Mouse (Mus musculus) ES-E14 (cell line): ENCODE measurements around the gene Arhgap9. TPM values are rescaled to one million over a fixed set of nuclear protein-coding genes. Genes with fewer than 3 reads are reported as not detected.

Experiments
- DNase-seq: peaks from one replicate; pipeline ENCODE4 v3.0.0-alpha.2; 2013; ENCODE audit warnings: low read depth, low spot score
- H3K27ac ChIP-seq: 2 replicates; pipeline ENCODE4 v1.5.1; 2012; ENCODE audit warnings: low read depth, mild to moderate bottlenecking, low read length, moderate library complexity, mixed read lengths; ENCODE audit not compliant: poor library complexity, insufficient read depth, severe bottlenecking
- H3K36me3 ChIP-seq: 2 replicates; pipeline ENCODE4 v1.6.1; 2012; ENCODE audit warnings: mild to moderate bottlenecking, low read length, moderate library complexity, mixed read lengths; ENCODE audit not compliant: control insufficient read depth, poor library complexity, insufficient read depth, severe bottlenecking
- H3K4me1 ChIP-seq, 2 experiments: fragments of 150-350 bp in 1 of 2; sonication (generic) in 1 of 2; 2 replicates each; pipeline ENCODE4 v1.6.1; 2012; ENCODE audit warnings: low read length in 2 of 2, mild to moderate bottlenecking in 1 of 2, mixed read lengths in 1 of 2; ENCODE audit not compliant: control insufficient read depth in 2 of 2, insufficient read depth in 2 of 2, poor library complexity in 1 of 2
- H3K4me3 ChIP-seq, 2 experiments: fragments of 150-350 bp in 1 of 2; sonication (generic) in 1 of 2; 2 replicates each; pipeline ENCODE4 v1.5.1; 2012; ENCODE audit warnings: low read length in 2 of 2, low read depth in 1 of 2, mild to moderate bottlenecking in 1 of 2, mixed read lengths in 1 of 2; ENCODE audit not compliant: insufficient read depth in 1 of 2, poor library complexity in 1 of 2, severe bottlenecking in 1 of 2
- H3K9ac ChIP-seq: 2 replicates; pipeline ENCODE4 v1.6.1; 2012; ENCODE audit warnings: low read depth, mild to moderate bottlenecking, low read length, mixed read lengths; ENCODE audit not compliant: poor library complexity, insufficient read depth, severe bottlenecking
- H3K9me3 ChIP-seq: fragments of 150-350 bp; sonication (generic); 2 replicates; pipeline ENCODE4 v1.6.1; 2012; ENCODE audit warnings: low read depth, mild to moderate bottlenecking, low read length; ENCODE audit not compliant: control insufficient read depth, insufficient read depth
- CHD2 ChIP-seq: IDR thresholded peaks from 2 replicates; pipeline ENCODE4 v1.6.1; 2014; ENCODE audit warnings: mild to moderate bottlenecking, low read depth, low read length, inconsistent platforms
- HCFC1 ChIP-seq: IDR thresholded peaks from 2 replicates; pipeline ENCODE4 v1.6.1; 2012; ENCODE audit warnings: low read length, inconsistent platforms, borderline replicate concordance; ENCODE audit not compliant: insufficient read depth
- MAFK ChIP-seq: IDR thresholded peaks from 2 replicates; pipeline ENCODE4 v1.6.1; 2014; ENCODE audit warnings: mild to moderate bottlenecking, low read depth, low read length, inconsistent platforms; ENCODE audit not compliant: insufficient read depth
- ZC3H11A ChIP-seq: IDR thresholded peaks from 2 replicates; pipeline ENCODE4 v1.6.1; 2012; ENCODE audit warnings: low read depth, mild to moderate bottlenecking, inconsistent platforms, low read length, borderline replicate concordance
- ZNF384 ChIP-seq: IDR thresholded peaks from 2 replicates; pipeline ENCODE4 v1.6.1; 2012; ENCODE audit warnings: low read depth, low read length, inconsistent platforms
- in situ Hi-C, 2 experiments: fragments of 600-800 bp; cut with MboI; formaldehyde crosslinking; loops; one replicate each; pipeline ENCODE4 v1.15.1; 2025; ENCODE audit warnings: low sequenced_read_pairs in 2 of 2, inconsistent platforms in 1 of 2; ENCODE audit not compliant: unreplicated experiment in 2 of 2
- total RNA-seq: library from RNA; depleted of rRNA; stranded (reverse); fragments of 300-350 nt; gene quantifications from 2 replicates; pipeline ENCODE4 v1.2.3, GENCODE M21; 2012

Gene Arhgap9
- total RNA-seq, 1 experiment = 2.6 TPM

- Histone ChIP-seq H3K9me3 (no peaks in the 10 kb centered on the region), H3K4me1 (peaks cover 3 to 12% of the 10 kb centered on the region in 2 experiments; a peak in 3 of 4 replicates), H3K36me3 (no peaks in the 10 kb centered on the region), H3K9ac (no peak overlapping the region), H3K27ac (no peak overlapping the region), H3K4me3 (no peak overlapping the region; a peak in 1 of 4 replicates)
- TF ChIP-seq CHD2 (no peak), ZC3H11A (no peak), ZNF384 (no peak), HCFC1 (no peak), MAFK (no peak)
- in situ Hi-C loops = no loop called here
- no peak for DNase-seq
These were observed 28.0 kb downstream of the Arhgap9 start for GRCm38 (mm10) chr10:127349810-127350209.

DNA sequence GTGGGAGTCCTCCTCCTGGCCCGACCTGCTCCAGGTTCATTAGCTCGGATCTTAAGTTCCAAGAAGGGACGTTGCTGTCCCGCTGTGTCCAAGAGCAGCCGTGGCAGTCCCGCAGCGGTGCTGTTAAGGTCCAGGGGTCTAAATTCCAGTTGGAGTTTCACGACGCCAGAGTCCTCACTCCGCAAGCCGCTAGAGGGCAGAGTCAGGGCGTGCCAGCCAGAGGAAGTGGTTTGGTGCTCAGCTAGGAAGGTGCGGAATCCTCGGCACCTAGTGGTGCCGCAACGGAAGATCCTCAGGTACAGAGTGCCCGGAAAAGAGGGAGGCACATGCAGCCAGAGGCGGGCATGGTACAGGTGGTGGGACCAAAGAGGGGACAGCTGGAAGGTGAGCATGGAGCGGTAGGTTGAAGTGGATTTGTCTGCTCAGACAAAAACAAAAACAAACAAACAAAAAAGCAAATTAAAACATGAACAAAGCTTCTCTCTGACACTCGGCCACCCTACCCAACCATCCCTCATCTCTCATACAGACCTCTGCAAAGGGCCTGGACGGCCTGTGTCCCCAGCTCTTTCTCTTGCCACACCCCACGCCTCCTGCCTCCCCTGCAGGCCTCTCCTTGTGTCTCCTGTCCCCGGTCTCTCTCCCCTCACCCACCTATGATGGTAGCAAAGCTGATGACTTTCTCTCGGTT lies 29.0 kb downstream of the Arhgap9 start:
- in situ Hi-C loops = no loop called here
- Histone ChIP-seq H3K4me1 (peaks cover 3 to 12% of the 10 kb centered on the region in 2 experiments; a peak in 3 of 4 replicates), H3K36me3 (no peaks in the 10 kb centered on the region), H3K9me3 (no peaks in the 10 kb centered on the region), H3K4me3 (peak overlapping the region; percentile 39 to 55), H3K9ac (peak overlapping the region; percentile 40), H3K27ac (no peak overlapping the region)
- TF ChIP-seq MAFK = no peak
- TF ChIP-seq ZC3H11A = no peak
- TF ChIP-seq CHD2 = no peak
- TF ChIP-seq ZNF384 = no peak
- no peak for DNase-seq

GRCm38 (mm10) chr10:127351285-127351595 lies 29.5 kb downstream of the Arhgap9 start:
- Histone ChIP-seq H3K27ac (no peak overlapping the region), H3K9ac (peak overlapping the region; percentile 21), H3K4me1 (peaks cover 3 to 12% of the 10 kb centered on the region in 2 experiments; a peak in 3 of 4 replicates), H3K36me3 (no peaks in the 10 kb centered on the region), H3K4me3 (peak overlapping the region; percentile 38 to 55), H3K9me3 (no peaks in the 10 kb centered on the region)
- TF ChIP-seq MAFK (no peak), ZNF384 (no peak), CHD2 (no peak), HCFC1 (no peak), ZC3H11A (no peak)
- in situ Hi-C loops = no loop called here
- no peak for DNase-seq

DNA sequence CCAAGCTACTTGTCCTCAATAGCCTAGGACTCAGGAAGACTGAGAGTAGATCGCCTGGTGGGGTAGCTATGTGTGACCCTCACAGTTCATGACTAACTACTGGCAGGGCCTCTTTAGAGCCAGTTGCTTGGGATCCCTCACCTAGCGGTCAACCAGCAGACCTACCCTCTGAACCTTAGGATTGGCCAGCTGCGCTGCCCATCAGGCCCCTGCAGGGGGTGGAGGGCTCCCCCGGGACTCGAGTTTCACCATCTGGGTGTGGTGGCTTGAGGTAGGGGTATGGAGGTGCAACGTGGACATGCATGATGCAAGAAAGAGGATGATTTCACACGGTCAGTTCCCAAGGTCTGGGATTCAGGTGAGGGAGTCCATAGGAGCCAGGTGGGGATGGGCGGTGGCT lies 30.0 kb downstream of the Arhgap9 start:
- Histone ChIP-seq H3K9ac (no peak overlapping the region), H3K27ac (no peak overlapping the region), H3K36me3 (no peaks in the 10 kb centered on the region), H3K9me3 (no peaks in the 10 kb centered on the region), H3K4me1 (peaks cover 3 to 12% of the 10 kb centered on the region in 2 experiments; a peak in 3 of 4 replicates), H3K4me3 (peak overlapping the region in 1 of 2 experiments; percentile 1; a peak in 1 of 4 replicates)
- TF ChIP-seq CHD2 = no peak
- no peak for TF ChIP-seq ZC3H11A
- TF ChIP-seq MAFK = no peak
- TF ChIP-seq ZNF384 = no peak
- TF ChIP-seq HCFC1 = no peak
- in situ Hi-C loops = no loop called here
- no peak for DNase-seq
